Mouse (Mus musculus) 416B (cell line): ENCODE measurements around the gene H1f0.
A peak's percentile ranks its signal among the peaks of the same experiment; 100 is the strongest.

Source experiments
- DNase-seq: peaks from one replicate; pipeline ENCODE4 v3.0.0; 2011; ENCODE audit warnings: low read depth

Gene H1f0

DNA sequence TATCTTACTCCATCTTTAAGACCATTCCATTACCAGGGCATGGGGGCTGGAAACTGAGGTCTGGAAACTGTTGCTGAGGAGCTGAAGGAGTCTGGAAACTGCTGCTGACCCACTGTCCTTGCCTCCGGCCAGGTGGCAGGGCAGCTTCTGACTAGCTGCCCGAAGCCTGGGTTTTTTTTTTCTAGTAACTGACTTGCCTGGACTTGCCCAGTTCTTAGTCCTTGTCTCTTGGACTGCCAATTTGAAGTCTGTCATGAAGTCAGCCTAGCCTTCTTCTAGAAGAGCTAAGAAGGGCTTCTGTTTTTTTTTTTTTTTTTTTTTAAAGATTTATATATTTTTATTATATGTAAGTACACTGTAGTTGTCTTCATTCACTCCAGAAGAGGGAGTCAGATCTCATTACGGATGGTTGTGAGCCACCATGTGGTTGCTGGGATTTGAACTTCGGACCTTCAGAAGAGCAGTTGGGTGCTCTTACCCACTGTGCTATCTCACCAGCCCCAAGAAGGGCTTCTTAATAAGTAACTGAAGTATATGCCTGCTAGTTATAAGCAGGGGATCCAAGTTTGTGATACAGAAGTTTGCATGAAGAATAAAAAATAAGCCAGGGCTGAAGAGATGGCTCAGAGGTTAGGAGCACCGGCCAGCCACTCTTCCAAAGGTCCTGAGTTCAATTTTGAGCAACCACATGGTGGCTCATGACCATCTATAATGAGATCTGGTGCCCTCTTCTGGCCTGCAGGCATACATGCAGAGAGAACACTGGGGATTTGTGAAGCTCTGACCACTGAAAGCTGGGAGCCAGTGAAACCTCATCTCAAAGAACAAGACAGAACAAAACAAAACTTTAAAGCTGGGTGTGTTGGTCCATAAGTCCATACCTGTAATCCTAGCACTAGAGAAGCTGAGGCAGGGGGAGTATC lies 43.1 kb downstream of the H1f0 start:
- peak; percentile 78 for DNase-seq

GRCm38 (mm10) chr15:79073752-79074151 lies 45.5 kb downstream of the H1f0 start:
- DNase-seq, result no peak

- DNase-seq, result no peak
These were observed 46.2 kb downstream of the H1f0 start for GRCm38 (mm10) chr15:79074446-79074845.

- DNase-seq, result peak; percentile 92
These were observed 46.8 kb downstream of the H1f0 start, which contains the start of gene Eif3l for GRCm38 (mm10) chr15:79074913-79075532. Gene Eif3l (plus strand): TSS chr15:79075179.

- peak; percentile 76 for DNase-seq
These were observed 47.6 kb downstream of the H1f0 start for GRCm38 (mm10) chr15:79075658-79076365.

- DNase-seq, result no peak
These were observed 51.3 kb downstream of the H1f0 start for GRCm38 (mm10) chr15:79079567-79079966.
